Mouse (Mus musculus) stomach, embryonic 14.5 days (tissue): ENCODE measurements around the gene Smco4. TPM values are rescaled to one million over a fixed set of nuclear protein-coding genes. Genes with fewer than 3 reads are reported as not detected.
"Not testable (repeated sequence)": the region's sequence is repeated elsewhere in the genome, so short reads cannot be mapped to it uniquely, and the experiment has no call there.

ENCODE experiments used
- ATAC-seq: fragments of 200-750 bp; cut with Nextera tagmentation; 2 replicates; pipeline ENCODE4 v1.8.0; 2017; ENCODE audit warnings: low read depth, moderate TSS enrichment; ENCODE audit not compliant: insufficient number of reproducible peaks, insufficient read depth, low FRiP score
- H3K27ac ChIP-seq: fragments of 300-500 bp; sonication (generic); 2 replicates; pipeline ENCODE4 v1.5.1; 2014; ENCODE audit warnings: mild to moderate bottlenecking, low read length, moderate library complexity, mixed read lengths
- H3K27me3 ChIP-seq: fragments of 300-500 bp; sonication (generic); 2 replicates; pipeline ENCODE4 v1.6.1; 2014; ENCODE audit warnings: low read length, control low read depth, mixed read lengths; ENCODE audit not compliant: control insufficient read depth, insufficient read depth
- H3K36me3 ChIP-seq: fragments of 300-500 bp; sonication (generic); 2 replicates; pipeline ENCODE4 v1.6.1; 2014; ENCODE audit warnings: mild to moderate bottlenecking, control low read depth, low read length, moderate library complexity, mixed read lengths; ENCODE audit not compliant: control insufficient read depth, insufficient read depth
- H3K4me1 ChIP-seq: fragments of 300-500 bp; sonication (generic); 2 replicates; pipeline ENCODE4 v1.6.1; 2014; ENCODE audit warnings: low read length, control low read depth, mixed read lengths; ENCODE audit not compliant: control insufficient read depth, insufficient read depth
- H3K4me2 ChIP-seq: fragments of 300-500 bp; sonication (generic); replicated peaks from 2 replicates; pipeline ENCODE4 v1.6.1; 2014; ENCODE audit warnings: low read depth, low read length, control low read depth
- H3K4me3 ChIP-seq: fragments of 300-500 bp; sonication (generic); 2 replicates; pipeline ENCODE4 v1.5.1; 2014; ENCODE audit warnings: low read depth, low read length, control low read depth
- H3K9ac ChIP-seq: fragments of 300-500 bp; sonication (generic); replicated peaks from 2 replicates; pipeline ENCODE4 v1.6.1; 2014; ENCODE audit warnings: low read depth, mild to moderate bottlenecking, control low read depth, low read length, moderate library complexity, mixed read lengths
- H3K9me3 ChIP-seq: fragments of 300-500 bp; sonication (generic); 2 replicates; pipeline ENCODE4 v1.6.1; 2016; ENCODE audit warnings: low read depth, low read length, control low read depth; ENCODE audit not compliant: control insufficient read depth
- WGBS: fragments of 180-500 bp; shearing (Covaris S2); extraction: QIAGEN DNeasy Blood & Tissue Kit; methylation state at CpG from one replicate; pipeline ENCODE4 v1.1.7; 2014; 5-methylcytosine and 5-hydroxymethylcytosine counted together
- polyA plus RNA-seq: library from polyadenylated mRNA; unstranded; fragments of >200 nt; fragmentation: Nextera tagmentation; extraction: Ambion mirVana; gene quantifications from 2 replicates; pipeline ENCODE4 v1.2.1, GENCODE M21; 2014

The Smco4 gene
- polyA plus RNA-seq, 1 experiment from 2014 or later = 5.3 TPM

DNA sequence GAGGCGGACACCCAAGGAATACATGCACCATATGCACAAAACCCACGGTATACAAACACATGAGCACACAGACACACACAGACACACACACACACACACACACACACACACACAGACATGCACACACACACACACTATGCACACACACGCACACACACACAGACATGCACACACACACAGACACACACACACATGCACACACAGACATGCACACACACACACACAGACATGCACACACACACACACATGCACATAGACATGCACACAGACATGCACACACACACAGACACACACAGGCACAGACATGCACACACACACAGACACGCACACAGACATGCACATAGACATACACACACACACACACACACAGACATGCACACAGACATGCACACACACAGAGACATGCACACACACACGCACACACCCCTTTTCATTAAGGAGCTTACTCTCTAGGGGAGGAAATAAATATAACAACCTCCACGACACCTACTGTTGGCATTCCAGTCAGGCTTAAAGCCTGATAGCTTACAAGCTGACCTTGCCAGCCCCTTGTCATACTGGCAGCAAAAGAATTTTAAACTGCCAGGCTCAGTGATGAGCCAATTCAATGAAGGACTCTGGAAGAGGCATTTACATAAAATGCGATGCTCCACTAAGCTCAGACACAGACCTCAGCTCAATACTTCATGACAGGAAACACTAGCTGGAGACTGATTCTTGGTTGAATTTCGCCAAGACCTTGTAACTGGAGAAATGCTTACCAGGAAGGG, 2.7 kb upstream of the Smco4 start:
- Histone ChIP-seq H3K9ac (no peak overlapping the region), H3K9me3 (no peaks in the 10 kb centered on the region), H3K36me3 (no peaks in the 10 kb centered on the region), H3K27ac (no peak overlapping the region), H3K27me3 (no peaks in the 10 kb centered on the region), H3K4me3 (no peak overlapping the region), H3K4me2 (no peak overlapping the region), H3K4me1 (peaks cover 8% of the 10 kb centered on the region)
- WGBS = 80% methylated on average over 8 of the region's 8 CpGs
- no peak for ATAC-seq

DNA sequence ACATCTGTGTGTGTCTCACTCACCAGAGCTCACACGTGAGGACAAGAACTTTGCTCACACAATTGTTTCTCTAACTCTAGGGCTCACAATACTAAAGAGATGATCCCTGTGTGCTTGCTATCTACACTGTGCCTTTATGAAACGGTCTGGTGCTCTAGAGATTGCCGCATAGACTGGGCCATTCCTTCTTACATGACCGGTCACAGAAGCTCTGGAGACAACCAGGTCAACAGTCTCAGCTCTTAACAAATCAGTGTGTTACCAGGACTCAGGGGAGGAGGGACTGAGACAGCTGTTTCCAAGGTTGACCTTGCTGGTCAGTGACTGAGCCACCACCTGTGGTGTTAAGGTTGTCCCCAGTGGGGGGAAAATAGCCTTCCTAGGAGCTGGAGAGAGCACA, 1.5 kb upstream of the Smco4 start:
- Histone ChIP-seq H3K27ac (no peak overlapping the region), H3K9me3 (no peaks in the 10 kb centered on the region), H3K9ac (no peak overlapping the region), H3K36me3 (no peaks in the 10 kb centered on the region), H3K27me3 (no peaks in the 10 kb centered on the region), H3K4me1 (peaks cover 13% of the 10 kb centered on the region), H3K4me2 (no peak overlapping the region), H3K4me3 (no peak overlapping the region)
- no peak for ATAC-seq
- WGBS = 82% methylated on average over 4 of the region's 4 CpGs

DNA sequence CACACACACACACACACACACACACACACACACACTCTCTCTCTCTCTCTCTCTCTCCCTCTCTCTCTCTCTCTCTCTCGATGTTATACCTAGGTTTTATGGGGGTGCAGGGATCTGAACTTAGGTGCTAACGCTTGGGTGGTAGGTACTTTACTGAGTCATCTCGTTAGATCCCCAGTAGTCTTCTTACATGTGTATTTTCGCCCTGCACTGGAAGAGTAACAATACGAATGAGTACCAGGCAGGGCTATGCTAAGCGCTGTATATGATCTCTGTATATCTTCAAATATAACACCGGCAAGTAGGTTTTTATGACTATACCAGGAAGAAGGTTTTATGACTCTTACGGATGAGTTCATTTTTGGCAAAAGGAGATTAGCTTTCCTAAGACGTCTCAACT, 831 bp upstream of the Smco4 start:
- Histone ChIP-seq H3K36me3 (no peaks in the 10 kb centered on the region), H3K27ac (no peak overlapping the region), H3K27me3 (no peaks in the 10 kb centered on the region), H3K9me3 (no peaks in the 10 kb centered on the region), H3K9ac (no peak overlapping the region), H3K4me1 (peaks cover 13% of the 10 kb centered on the region), H3K4me2 (no peak overlapping the region; the same call in 1 of the 2 replicates), H3K4me3 (no peak overlapping the region)
- no peak for ATAC-seq
- 74% methylated on average over 9 of the region's 9 CpGs for WGBS

DNA sequence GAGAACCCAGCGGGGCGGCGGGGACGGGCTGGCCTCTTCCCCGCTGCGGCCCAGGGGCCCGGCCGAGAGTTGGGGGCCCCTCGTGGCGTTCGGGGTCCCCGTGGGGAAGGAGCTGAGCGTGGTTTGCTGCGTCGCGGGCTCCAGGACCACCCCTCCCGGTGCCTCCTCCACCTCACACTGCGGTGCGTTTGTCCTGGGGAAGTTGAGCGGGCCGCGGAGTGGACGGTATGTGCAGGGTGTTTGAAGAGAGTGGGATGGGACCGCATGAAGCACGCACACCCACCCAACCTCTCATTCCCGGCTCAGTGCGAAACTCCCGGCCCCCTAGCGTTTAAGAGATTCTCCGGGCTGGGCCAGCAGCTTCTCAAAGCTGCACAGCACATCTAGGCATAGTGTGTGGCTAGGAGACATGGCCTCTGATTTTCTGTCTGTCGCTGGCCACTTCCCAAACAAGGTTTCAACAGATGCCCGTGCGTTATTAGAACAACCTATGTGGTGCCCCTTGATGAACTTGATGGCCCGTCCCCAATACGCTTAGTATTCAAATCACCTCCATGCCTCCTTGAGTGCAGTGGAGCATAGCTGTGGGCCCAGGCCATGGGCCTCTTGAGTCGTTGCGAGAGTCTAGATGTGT, 810 bp downstream of the Smco4 start:
- Histone ChIP-seq H3K4me3 (peak overlapping the region; percentile 65), H3K4me1 (peaks cover 19% of the 10 kb centered on the region), H3K4me2 (peak overlapping the region; percentile 72), H3K36me3 (no peaks in the 10 kb centered on the region), H3K27me3 (no peaks in the 10 kb centered on the region), H3K27ac (peak overlapping the region; percentile 80), H3K9ac (peak overlapping the region; percentile 92), H3K9me3 (no peaks in the 10 kb centered on the region)
- 3% methylated on average over 34 of the region's 37 CpGs for WGBS
- ATAC-seq = peak; percentile 66

DNA sequence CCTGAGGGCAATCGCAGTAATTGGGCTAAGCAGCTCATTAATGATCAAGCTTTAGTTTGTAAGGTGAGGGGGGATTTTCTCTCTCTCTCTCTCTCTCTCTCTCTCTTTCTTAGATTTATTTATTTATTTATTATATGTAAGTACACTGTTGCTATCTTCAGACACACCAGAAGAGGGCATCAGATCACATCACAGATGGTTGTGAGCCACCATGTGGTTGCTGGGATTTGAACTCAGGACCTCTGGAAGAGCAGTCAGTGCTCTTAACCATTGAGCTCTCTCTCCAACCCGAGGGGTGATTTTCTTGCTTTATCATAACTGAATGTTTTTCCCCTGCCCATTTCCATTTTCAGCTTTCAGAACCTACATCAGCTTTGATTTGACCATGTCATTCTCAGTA, 2.0 kb downstream of the Smco4 start:
- H3K4me1 ChIP-seq = peaks cover 19% of the 10 kb centered on the region
- H3K36me3 ChIP-seq, ATAC-seq, H3K27me3 ChIP-seq, H3K9me3 ChIP-seq, H3K9ac ChIP-seq, H3K4me3 ChIP-seq, H3K27ac ChIP-seq, H3K4me2 ChIP-seq: not testable (repeated sequence)
- WGBS = 86% methylated on average over 2 of the region's 2 CpGs

DNA sequence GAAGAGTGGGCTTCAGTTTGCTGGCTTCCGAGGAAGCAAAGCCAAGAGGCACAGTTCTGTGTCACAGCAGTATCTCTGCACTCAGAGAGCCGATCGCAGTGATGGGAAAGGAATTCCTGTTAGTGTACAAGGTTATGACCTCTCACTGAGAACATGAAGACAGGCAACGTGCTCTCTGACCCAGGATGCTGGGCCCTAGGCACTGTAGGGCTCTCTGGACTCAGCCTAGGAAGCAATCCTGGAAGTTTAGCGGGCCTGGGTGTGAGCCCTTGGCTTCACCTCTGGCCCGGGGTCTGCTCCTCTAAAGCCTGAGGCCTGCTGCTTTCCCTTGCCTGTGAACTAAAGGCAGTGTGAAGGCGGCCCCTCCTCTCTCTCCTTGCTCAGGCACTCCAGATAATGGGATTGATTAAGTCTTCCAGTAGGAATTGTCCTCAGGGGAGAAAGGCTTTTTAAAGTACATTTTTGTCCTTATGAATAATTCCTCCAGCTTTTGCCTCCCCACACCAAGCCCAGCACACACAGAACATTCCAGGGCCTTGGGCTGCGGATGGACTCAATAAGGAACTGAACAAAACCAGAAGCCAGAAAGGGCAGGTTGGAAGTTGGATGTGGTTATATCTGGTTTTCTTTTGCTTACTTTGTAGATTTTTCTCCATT, 2.8 kb downstream of the Smco4 start:
- Histone ChIP-seq H3K36me3 (no peaks in the 10 kb centered on the region), H3K4me3 (no peak overlapping the region), H3K9ac (no peak overlapping the region), H3K4me1 (peaks cover 19% of the 10 kb centered on the region), H3K27ac (no peak overlapping the region), H3K9me3 (no peaks in the 10 kb centered on the region), H3K4me2 (no peak overlapping the region), H3K27me3 (no peaks in the 10 kb centered on the region)
- no peak for ATAC-seq
- WGBS = 40% methylated on average over 8 of the region's 8 CpGs

DNA sequence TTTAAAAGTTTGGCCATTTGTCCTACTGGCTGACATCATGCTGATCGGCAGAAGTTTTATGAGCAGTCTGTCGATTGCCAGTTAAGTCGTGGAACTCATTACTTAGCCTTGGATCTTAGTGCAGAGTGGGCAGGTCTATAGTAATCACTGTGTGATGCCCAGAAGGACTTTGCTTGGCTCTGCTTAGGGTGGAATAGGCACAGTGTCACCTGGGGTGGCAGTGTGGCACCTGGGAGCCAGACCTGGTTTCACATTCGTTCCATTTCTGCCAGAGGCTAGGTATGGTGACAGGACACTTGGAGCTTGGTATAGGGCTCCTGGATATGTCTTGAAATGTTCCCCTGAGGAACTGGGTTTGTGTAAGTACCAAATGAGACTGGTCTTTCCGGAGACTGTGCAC, 6.8 kb downstream of the Smco4 start:
- no peaks in the 10 kb centered on the region for H3K36me3 ChIP-seq
- no peak overlapping the region for H3K4me3 ChIP-seq
- H3K9me3 ChIP-seq = no peaks in the 10 kb centered on the region
- no peak overlapping the region for H3K4me2 ChIP-seq
- peaks cover 25% of the 10 kb centered on the region for H3K4me1 ChIP-seq
- no peaks in the 10 kb centered on the region for H3K27me3 ChIP-seq
- 76% methylated on average over 5 of the region's 5 CpGs for WGBS
- no peak for ATAC-seq
- H3K9ac ChIP-seq = no peak overlapping the region
- H3K27ac ChIP-seq = no peak overlapping the region

DNA sequence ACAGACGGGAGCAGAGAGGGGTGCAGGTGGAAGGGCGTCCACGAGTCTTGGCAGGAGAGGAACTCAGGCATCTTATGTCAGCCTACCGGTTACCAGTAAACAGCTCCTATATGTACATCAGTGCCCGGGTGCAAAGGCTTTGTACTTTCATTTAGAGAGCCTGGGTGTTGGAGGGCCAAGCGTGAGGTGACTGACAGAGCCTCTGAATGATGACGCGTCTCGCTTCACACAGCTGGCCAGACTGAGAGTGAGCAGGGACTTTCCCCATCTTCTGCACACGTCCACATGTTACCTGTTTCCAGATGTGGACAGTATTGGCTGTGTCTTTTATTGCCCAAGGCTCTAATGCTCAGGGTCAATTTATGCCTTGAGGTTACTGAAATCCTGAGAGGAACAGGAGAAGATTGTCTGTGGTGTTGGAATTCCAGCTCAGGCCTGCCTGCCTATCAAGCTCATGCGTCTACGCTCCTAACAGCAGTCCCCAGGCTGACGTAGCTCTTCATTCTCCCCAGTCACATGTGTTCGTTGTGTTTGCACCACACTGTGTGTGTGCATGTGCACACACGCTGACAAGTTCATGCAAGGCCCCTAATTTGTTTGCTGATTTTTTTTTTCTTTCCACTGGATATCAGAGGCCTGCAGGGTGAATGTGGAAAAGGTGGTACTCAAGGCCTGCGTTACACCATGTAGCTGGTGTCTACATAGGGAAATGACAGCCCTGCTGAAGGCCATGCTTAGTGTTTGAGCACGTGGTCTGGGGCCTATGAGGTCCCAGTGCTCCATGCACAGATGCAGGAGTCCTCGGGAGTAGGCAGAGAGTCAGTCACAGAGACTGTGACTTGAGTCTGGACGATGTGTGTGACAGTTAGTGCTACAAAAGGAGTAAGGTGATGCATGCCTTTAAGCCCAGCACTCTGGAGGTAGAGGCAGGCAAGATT, 8.4 kb downstream of the Smco4 start:
- no peaks in the 10 kb centered on the region for H3K9me3 ChIP-seq
- peaks cover 20% of the 10 kb centered on the region for H3K4me1 ChIP-seq
- no peaks in the 10 kb centered on the region for H3K27me3 ChIP-seq
- H3K4me2 ChIP-seq = no peak overlapping the region
- H3K9ac ChIP-seq = no peak overlapping the region
- no peak; the same call in 1 of the 2 replicates for ATAC-seq
- H3K36me3 ChIP-seq = no peaks in the 10 kb centered on the region
- 73% methylated on average over 19 of the region's 19 CpGs for WGBS
- no peak overlapping the region for H3K4me3 ChIP-seq
- H3K27ac ChIP-seq = no peak overlapping the region
